Mouse (Mus musculus): ENCODE data around the gene Cfdp1. TPM values are rescaled to one million over a fixed set of nuclear protein-coding genes. Genes with fewer than 3 reads are reported as not detected.

The Cfdp1 gene
- polyA plus RNA-seq, 1 experiment from 2014 or later = 180 TPM

- H3K4me1 ChIP-seq (replicated peaks; ENCODE audit: insufficient read depth, low read length) = peaks cover 32% of the 10 kb centered on the region
- DNase-seq (ENCODE audit: low spot score) (no peak), ATAC-seq (replicated peaks; ENCODE audit: low FRiP score, low read depth) (no peak)
- H3K27me3 ChIP-seq (ENCODE audit: insufficient read depth, low read length) = no peaks in the 10 kb centered on the region
- no peak overlapping the region for H3K27ac ChIP-seq
- no peak overlapping the region for H3K9ac ChIP-seq (ENCODE audit: low read depth, low read length)
- H3K4me2 ChIP-seq (ENCODE audit: low read length) = no peak overlapping the region
- no peaks in the 10 kb centered on the region for H3K9me3 ChIP-seq (replicated peaks; ENCODE audit: low read length)
- no peak for TF ChIP-seq CTCF (IDR thresholded peaks at IDR 0.05; ENCODE audit: low read depth)
- 57% methylated on average over 8 of the region's 8 CpGs for WGBS
- no peak overlapping the region for H3K4me3 ChIP-seq (replicated peaks; ENCODE audit: low read depth, low read length)
- H3K36me3 ChIP-seq (ENCODE audit: insufficient read depth, low read length) = no peaks in the 10 kb centered on the region
Observed at GRCm38 (mm10) chr8:111747866-111748649, 106.0 kb downstream of the Cfdp1 start.

DNA sequence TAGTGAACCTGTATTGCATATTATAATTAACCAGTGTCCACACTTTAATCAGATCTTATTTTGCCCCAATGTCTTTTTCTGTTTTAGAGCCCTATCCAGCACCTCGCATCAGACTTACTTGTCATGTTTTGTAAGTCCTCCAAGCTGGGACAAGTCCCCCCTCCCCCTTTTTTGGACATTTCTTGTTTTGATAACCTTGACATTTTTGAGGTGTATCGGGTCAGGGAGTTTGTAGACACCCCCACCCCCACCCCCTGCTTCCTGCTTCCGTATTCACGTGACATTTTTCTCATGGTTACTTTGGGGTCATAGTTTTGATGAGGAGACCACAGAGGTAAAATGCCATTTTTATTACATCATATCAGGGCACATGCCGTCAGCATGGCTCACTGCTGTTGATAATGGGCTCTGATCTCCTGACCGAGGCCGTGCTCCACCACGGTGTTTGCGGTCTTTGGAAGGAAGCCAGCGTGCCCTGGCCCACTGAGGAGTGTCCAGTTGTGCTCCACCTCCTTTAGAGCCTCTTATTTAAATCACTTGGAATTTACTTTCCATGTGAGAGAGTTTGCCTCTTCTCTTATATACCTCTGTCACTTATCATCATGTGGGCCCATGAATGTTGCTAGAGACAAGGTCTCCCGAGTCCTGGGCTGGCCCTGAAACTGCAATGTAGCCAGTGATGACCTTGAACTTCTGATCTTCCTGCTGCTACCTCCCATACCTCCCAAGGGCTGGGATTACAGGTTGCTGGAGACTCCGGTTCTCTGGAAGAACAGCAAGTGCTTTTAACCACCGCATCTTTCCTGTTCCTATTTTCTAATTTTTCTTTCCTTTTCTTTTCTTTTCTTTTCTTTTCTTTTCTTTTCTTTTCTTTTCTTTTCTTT is 107.3 kb downstream of the Cfdp1 start:
- no peak overlapping the region for H3K9ac ChIP-seq (ENCODE audit: low read depth, low read length)
- H3K36me3 ChIP-seq (ENCODE audit: insufficient read depth, low read length) = no peaks in the 10 kb centered on the region
- ATAC-seq (replicated peaks; ENCODE audit: low FRiP score, low read depth) (no peak), DNase-seq (ENCODE audit: low spot score) (no peak)
- no peak for TF ChIP-seq CTCF (IDR thresholded peaks at IDR 0.05; ENCODE audit: low read depth)
- H3K4me2 ChIP-seq (ENCODE audit: low read length) = no peak overlapping the region
- no peak overlapping the region for H3K4me3 ChIP-seq (replicated peaks; ENCODE audit: low read depth, low read length)
- peaks cover 42% of the 10 kb centered on the region for H3K4me1 ChIP-seq (replicated peaks; ENCODE audit: insufficient read depth, low read length)
- WGBS = 34% methylated on average over 13 of the region's 13 CpGs
- peak overlapping the region; percentile 77; the same call in 1 of the 2 replicates for H3K27ac ChIP-seq
- H3K27me3 ChIP-seq (ENCODE audit: insufficient read depth, low read length) = no peaks in the 10 kb centered on the region
- H3K9me3 ChIP-seq (replicated peaks; ENCODE audit: low read length) = no peaks in the 10 kb centered on the region

DNA sequence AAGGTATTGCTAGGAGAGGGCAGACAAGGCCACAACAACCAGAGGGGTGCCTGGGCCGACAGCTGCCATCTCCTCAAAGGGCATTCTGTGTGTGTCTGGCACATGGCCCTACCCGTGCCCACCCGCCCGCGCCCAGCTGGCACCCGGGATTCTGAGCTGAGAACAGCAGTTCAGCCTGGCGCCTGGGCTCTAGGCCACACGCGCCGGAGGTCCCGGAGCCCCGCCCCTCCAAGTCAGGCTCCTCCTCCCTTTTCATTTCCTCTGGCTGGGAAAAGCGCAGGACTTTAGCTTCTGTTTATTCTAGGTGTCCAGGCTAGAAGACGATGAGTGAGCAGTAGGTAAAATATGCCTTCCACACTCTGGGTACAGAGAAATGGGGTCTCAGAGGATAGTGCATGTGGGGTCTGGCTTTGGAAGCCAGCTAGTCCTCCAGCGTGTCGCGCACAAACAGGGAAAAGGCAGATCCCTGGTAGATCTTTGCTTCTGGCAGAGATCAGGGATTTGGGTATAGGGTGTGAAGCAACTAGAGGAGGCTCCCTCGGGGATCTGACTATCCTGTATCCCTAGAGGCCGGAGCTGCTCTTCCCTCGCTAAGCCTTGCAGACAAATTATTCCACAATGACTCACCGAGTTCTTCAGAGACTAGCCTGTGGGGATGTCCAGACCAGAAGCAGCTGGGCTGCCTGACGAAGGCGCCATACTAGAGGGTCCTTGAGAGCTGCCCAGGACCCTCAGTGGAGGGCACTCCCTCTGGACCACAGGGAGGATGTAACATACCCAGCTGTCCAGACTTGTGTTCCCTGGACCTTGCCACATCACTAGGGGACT is 108.3 kb downstream of the Cfdp1 start:
- WGBS = 5% methylated on average over 23 of the region's 23 CpGs
- peaks cover 52% of the 10 kb centered on the region for H3K4me1 ChIP-seq (replicated peaks; ENCODE audit: insufficient read depth, low read length)
- H3K4me3 ChIP-seq (replicated peaks; ENCODE audit: low read depth, low read length) = peak overlapping the region; percentile 17
- H3K27me3 ChIP-seq (ENCODE audit: insufficient read depth, low read length) = no peaks in the 10 kb centered on the region
- peak overlapping the region; percentile 55 for H3K4me2 ChIP-seq (ENCODE audit: low read length)
- no peaks in the 10 kb centered on the region for H3K9me3 ChIP-seq (replicated peaks; ENCODE audit: low read length)
- H3K27ac ChIP-seq = peak overlapping the region; percentile 77
- no peaks in the 10 kb centered on the region for H3K36me3 ChIP-seq (ENCODE audit: insufficient read depth, low read length)
- DNase-seq (ENCODE audit: low spot score) (peak; percentile 87), ATAC-seq (replicated peaks; ENCODE audit: low FRiP score, low read depth) (0 out of 2 replicates have a peak, but pooled peaks have one; percentile 26)
- H3K9ac ChIP-seq (ENCODE audit: low read depth, low read length) = peak overlapping the region; percentile 44; the same call in 1 of the 2 replicates
- no peak for TF ChIP-seq CTCF (IDR thresholded peaks at IDR 0.05; ENCODE audit: low read depth)

DNA sequence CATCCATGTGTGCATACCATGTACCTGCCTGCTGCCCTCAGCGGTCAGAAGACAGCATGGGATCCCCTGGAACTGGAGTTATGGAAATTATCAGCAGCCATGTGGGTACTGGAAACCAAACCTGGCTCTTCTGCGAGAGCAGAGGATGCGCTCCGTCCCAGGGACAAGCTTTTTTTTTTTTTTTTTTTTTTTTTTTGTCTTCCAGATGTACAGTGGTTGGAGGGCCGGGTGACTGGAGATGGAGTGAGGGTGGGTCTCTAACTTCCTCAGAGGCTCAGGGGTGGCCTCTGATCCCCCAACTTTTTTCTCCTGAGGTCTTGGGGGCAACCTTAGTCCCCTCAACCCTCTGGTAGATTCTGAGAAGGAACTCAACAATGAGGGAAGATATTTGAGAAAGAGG is 109.0 kb downstream of the Cfdp1 start:
- peak overlapping the region; percentile 77; the same call in 1 of the 2 replicates for H3K27ac ChIP-seq
- 52% methylated on average over 5 of the region's 5 CpGs for WGBS

GRCm38 (mm10) chr8:111743792-111744696 is 110.0 kb downstream of the Cfdp1 start, which contains the start of gene Bcar1:
TSS of gene Bcar1 (minus strand) at chr8:111743809.
- Histone ChIP-seq H3K27ac (peak within 1 kb of the TSS; percentile 91), H3K27me3 (ENCODE audit: insufficient read depth, low read length) (no peaks in the 10 kb centered on the region), H3K4me2 (ENCODE audit: low read length) (peak within 1 kb of the TSS; percentile 57), H3K9ac (ENCODE audit: low read depth, low read length) (peak within 1 kb of the TSS; percentile 91), H3K9me3 (replicated peaks; ENCODE audit: low read length) (no peaks in the 10 kb centered on the region), H3K36me3 (ENCODE audit: insufficient read depth, low read length) (no peaks in the 10 kb centered on the region), H3K4me3 (replicated peaks; ENCODE audit: low read depth, low read length) (peak within 1 kb of the TSS; percentile 86), H3K4me1 (replicated peaks; ENCODE audit: insufficient read depth, low read length) (peaks cover 69% of the 10 kb centered on the region)
- WGBS = 10% methylated on average over 33 of the region's 40 CpGs
- peak; percentile 38 for ATAC-seq (replicated peaks; ENCODE audit: low FRiP score, low read depth)
- peak; percentile 82 for DNase-seq (ENCODE audit: low spot score)
- no peak for TF ChIP-seq CTCF (IDR thresholded peaks at IDR 0.05; ENCODE audit: low read depth)

More for the DNA sequence above, 109.0 kb downstream of the Cfdp1 start:
- H3K9me3 ChIP-seq (replicated peaks; ENCODE audit: low read length) = no peaks in the 10 kb centered on the region
- H3K4me1 ChIP-seq (replicated peaks; ENCODE audit: insufficient read depth, low read length) = peaks cover 59% of the 10 kb centered on the region
- TF ChIP-seq CTCF (IDR thresholded peaks at IDR 0.05; ENCODE audit: low read depth) = no peak
- H3K4me3 ChIP-seq (replicated peaks; ENCODE audit: low read depth, low read length) = no peak overlapping the region
- H3K36me3 ChIP-seq (ENCODE audit: insufficient read depth, low read length) = no peaks in the 10 kb centered on the region
- ATAC-seq (replicated peaks; ENCODE audit: low FRiP score, low read depth) = no peak
- H3K9ac ChIP-seq (ENCODE audit: low read depth, low read length) = 0 out of 2 replicates have a peak overlapping the region, but pooled peaks have one; percentile 42
- H3K4me2 ChIP-seq (ENCODE audit: low read length) = peak overlapping the region; percentile 55; the same call in 1 of the 2 replicates
- no peaks in the 10 kb centered on the region for H3K27me3 ChIP-seq (ENCODE audit: insufficient read depth, low read length)
- no peak for DNase-seq (ENCODE audit: low spot score)

Data from kidney, postnatal 0 days (tissue).